Mouse (Mus musculus) neural tube, embryonic 15.5 days (tissue): Measurements from ENCODE around the gene Plscr3. TPM values are rescaled to one million over a fixed set of nuclear protein-coding genes. Genes with fewer than 3 reads are reported as not detected.

Source experiments
- ATAC-seq: fragments of 200-750 bp; cut with Nextera tagmentation; 2 replicates; pipeline ENCODE4 v1.8.0; 2017; ENCODE audit warnings: mild to moderate bottlenecking, moderate TSS enrichment, moderate library complexity; ENCODE audit not compliant: low FRiP score
- H3K27ac ChIP-seq: fragments of 300-500 bp; sonication (generic); replicated peaks from 2 replicates; pipeline ENCODE4 v1.5.1; 2015; ENCODE audit warnings: mild to moderate bottlenecking, inconsistent platforms
- H3K27me3 ChIP-seq: fragments of 300-500 bp; sonication (generic); replicated peaks from 2 replicates; pipeline ENCODE4 v1.6.1; 2015; ENCODE audit warnings: inconsistent platforms
- H3K36me3 ChIP-seq: fragments of 300-500 bp; sonication (generic); 2 replicates; pipeline ENCODE4 v1.6.1; 2015; ENCODE audit warnings: inconsistent platforms
- H3K4me1 ChIP-seq: fragments of 300-500 bp; sonication (generic); 2 replicates; pipeline ENCODE4 v1.6.1; 2015; ENCODE audit warnings: inconsistent platforms
- H3K4me2 ChIP-seq: fragments of 300-500 bp; sonication (generic); 2 replicates; pipeline ENCODE4 v1.6.1; 2015; ENCODE audit warnings: inconsistent platforms, mild to moderate bottlenecking, moderate library complexity
- H3K4me3 ChIP-seq: fragments of 300-500 bp; sonication (generic); replicated peaks from 2 replicates; pipeline ENCODE4 v1.5.1; 2015; ENCODE audit warnings: mild to moderate bottlenecking, inconsistent platforms
- H3K9ac ChIP-seq: fragments of 300-500 bp; sonication (generic); replicated peaks from 2 replicates; pipeline ENCODE4 v1.6.1; 2015; ENCODE audit warnings: mild to moderate bottlenecking, inconsistent platforms
- H3K9me3 ChIP-seq: fragments of 300-500 bp; sonication (generic); replicated peaks from 2 replicates; pipeline ENCODE4 v1.6.1; 2016; ENCODE audit warnings: inconsistent platforms
- WGBS: fragments of 180-500 bp; shearing (Covaris S2); methylation state at CpG from one replicate; pipeline ENCODE4 v1.1.7; 2015; ENCODE audit warnings: mixed read lengths; 5-methylcytosine and 5-hydroxymethylcytosine counted together
- polyA plus RNA-seq: library from polyadenylated mRNA; unstranded; fragments of >200 nt; fragmentation: Nextera tagmentation; extraction: Ambion mirVana; gene quantifications from 2 replicates; pipeline ENCODE4 v1.2.1, GENCODE M21; 2015

The Plscr3 gene
- polyA plus RNA-seq, 1 experiment from 2014 or later = 44.3 TPM

DNA sequence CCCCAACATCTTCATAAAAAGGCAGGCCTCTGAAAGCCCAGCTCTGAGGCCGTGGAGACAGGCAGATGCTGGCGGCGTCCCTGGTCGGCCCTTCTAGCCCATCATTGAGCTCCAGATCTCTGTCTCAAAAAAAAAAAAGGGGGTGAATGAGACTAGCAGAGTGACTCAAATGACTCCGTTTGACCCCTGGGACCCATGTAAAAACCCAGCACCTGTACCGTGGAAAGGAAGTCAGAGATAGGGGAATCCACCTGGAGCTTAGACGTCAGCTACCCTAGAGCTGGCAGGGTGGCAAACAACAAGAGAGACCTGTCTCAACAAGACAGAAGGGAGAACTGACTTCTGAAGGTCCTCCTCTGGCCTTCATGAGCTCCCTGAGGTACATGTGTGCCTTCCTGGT lies 25.6 kb downstream of the Plscr3 start:
- no peak for ATAC-seq
- WGBS = 92% methylated on average over 7 of the region's 7 CpGs
- no peaks in the 10 kb centered on the region; the same call in 1 of the 2 replicates for H3K27me3 ChIP-seq

DNA sequence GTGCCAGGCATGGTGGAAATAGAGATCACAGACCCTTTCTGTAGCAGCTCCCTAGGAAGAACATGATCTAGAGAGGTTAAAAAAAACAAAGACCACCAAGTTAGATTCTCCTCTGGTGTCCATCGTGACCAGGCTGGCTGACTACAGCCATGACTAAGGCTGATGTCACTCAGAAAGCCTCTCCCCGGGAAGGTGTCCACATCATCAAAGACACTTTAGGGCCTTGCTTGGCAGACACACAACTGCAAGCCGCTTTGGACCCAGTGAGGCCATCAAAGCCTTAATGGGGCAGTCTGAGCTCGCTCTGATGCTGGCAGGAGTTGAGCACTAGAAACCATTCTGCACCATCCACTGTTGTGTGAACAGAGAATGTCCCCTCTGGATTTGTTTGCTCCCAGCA lies 26.3 kb downstream of the Plscr3 start:
- Histone ChIP-seq H3K36me3 (no peaks in the 10 kb centered on the region), H3K27ac (no peak overlapping the region), H3K4me3 (no peak overlapping the region), H3K4me2 (no peak overlapping the region), H3K4me1 (peaks cover 5% of the 10 kb centered on the region), H3K27me3 (no peaks in the 10 kb centered on the region), H3K9ac (no peak overlapping the region), H3K9me3 (no peaks in the 10 kb centered on the region)
- ATAC-seq = no peak
- 79% methylated on average over 4 of the region's 4 CpGs for WGBS

More for the DNA sequence above, 25.6 kb downstream of the Plscr3 start:
- Histone ChIP-seq H3K4me1 (peaks cover 2% of the 10 kb centered on the region), H3K9me3 (no peaks in the 10 kb centered on the region), H3K27ac (no peak overlapping the region), H3K4me2 (no peak overlapping the region), H3K36me3 (no peaks in the 10 kb centered on the region), H3K9ac (no peak overlapping the region), H3K4me3 (no peak overlapping the region)

DNA sequence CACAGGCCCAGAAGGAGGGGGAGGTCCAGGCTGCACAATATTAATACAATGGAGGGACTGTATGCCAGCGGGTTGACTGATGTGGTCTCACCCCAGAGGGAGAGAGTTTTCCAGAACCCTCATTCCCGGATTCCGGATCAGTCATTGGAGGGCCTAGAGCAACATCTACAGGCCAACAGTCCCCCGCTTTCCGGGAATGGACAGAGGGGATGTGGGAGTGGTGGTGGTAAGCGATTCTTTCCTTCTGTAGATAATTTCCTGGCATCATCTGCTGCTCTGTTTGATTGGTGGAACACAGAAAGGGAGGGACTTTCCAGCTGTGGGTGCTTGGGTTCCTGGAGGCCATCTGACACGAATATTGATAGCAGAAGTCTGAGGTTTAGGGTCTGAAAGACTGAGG lies 30.0 kb downstream of the Plscr3 start:
- no peak overlapping the region for H3K27ac ChIP-seq
- no peak overlapping the region for H3K9ac ChIP-seq
- no peak overlapping the region for H3K4me2 ChIP-seq
- H3K4me3 ChIP-seq = no peak overlapping the region
- peaks cover 8% of the 10 kb centered on the region; the same call in 1 of the 2 replicates for H3K27me3 ChIP-seq
- H3K4me1 ChIP-seq = peaks cover 32% of the 10 kb centered on the region
- H3K36me3 ChIP-seq = no peaks in the 10 kb centered on the region
- H3K9me3 ChIP-seq = no peaks in the 10 kb centered on the region
- no peak for ATAC-seq
- WGBS = 72% methylated on average over 7 of the region's 7 CpGs

DNA sequence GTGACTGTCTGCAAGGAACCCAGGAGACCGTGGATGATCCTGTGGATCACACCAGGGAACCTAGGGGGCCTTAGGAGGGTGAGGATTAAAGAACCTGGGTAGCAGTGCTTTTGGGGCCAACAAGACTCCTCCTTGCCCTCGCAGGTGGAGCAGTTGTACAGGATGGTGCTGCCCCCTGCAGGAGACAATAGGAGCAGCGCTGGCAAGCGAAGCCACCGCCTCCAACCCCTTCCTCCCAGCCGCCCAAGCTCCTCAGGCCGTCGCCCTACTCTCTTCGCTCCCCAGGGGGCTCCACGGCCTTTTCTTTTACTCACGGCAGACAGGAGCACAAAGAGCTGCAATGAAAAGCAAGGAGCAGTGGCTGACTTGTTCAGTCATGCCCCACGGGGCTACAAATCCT lies 30.7 kb downstream of the Plscr3 start:
- no peaks in the 10 kb centered on the region for H3K36me3 ChIP-seq
- 3% methylated on average over 12 of the region's 12 CpGs for WGBS
- peaks cover 8% of the 10 kb centered on the region; the same call in 1 of the 2 replicates for H3K27me3 ChIP-seq
- ATAC-seq = peak; percentile 37; the same call in 1 of the 2 replicates
- H3K27ac ChIP-seq = no peak overlapping the region
- no peak overlapping the region for H3K9ac ChIP-seq
- peak overlapping the region; percentile 41 for H3K4me2 ChIP-seq
- H3K4me3 ChIP-seq = peak overlapping the region; percentile 14; the same call in 1 of the 2 replicates
- H3K9me3 ChIP-seq = no peaks in the 10 kb centered on the region
- peaks cover 38% of the 10 kb centered on the region for H3K4me1 ChIP-seq

DNA sequence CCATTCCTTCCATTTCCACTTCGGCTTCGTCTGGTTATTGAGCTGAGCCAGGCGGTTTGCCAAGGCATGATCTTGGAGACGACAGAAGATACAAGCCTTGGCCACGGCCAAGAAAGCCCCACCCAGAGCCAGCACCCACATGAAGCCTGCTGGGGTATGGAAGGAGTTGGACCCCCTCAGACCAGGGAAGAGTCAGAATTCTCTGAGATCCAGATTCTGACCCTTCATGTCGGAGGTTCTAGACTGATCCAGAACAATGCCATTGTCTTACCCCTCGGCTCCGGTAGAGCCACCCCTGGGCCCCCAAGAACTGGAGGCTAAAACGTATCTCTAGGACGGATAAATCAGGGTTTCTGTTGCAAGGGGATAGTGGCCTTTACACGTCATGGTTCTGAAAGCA lies 31.7 kb downstream of the Plscr3 start, which contains the start of gene Tmem95:
Gene Tmem95, minus strand, starts transcription at position 141 of the 400 bp plus-strand sequence.
- Histone ChIP-seq H3K9me3 (no peaks in the 10 kb centered on the region), H3K4me2 (peak within 1 kb of the TSS; percentile 41), H3K36me3 (no peaks in the 10 kb centered on the region), H3K4me3 (peak within 1 kb of the TSS; percentile 14; the same call in 1 of the 2 replicates), H3K27ac (no peak within 1 kb of the TSS), H3K9ac (no peak within 1 kb of the TSS), H3K27me3 (peaks cover 8% of the 10 kb centered on the region; the same call in 1 of the 2 replicates), H3K4me1 (peaks cover 39% of the 10 kb centered on the region)
- WGBS = 89% methylated on average over 11 of the region's 11 CpGs
- ATAC-seq = no peak

DNA sequence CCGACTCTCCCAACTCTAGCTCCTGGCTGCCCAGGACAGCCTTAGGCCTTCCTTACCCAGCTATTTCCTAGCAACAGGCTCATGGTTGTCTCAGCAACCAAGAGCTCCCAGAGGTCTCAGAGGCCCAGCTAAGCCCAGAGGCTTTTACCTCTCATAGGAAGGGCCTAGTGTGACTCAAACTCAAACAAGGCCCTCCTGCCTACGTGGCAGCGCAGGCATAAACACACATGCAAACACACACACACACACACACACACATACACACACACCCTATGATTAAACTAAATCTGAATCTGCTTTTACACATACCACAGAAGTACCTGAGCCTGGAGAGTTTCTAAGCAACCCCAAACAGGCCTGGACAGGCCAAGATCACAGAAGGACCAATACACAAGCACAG lies 32.2 kb downstream of the Plscr3 start:
- ATAC-seq = no peak
- Histone ChIP-seq H3K27ac (no peak overlapping the region), H3K9me3 (no peaks in the 10 kb centered on the region), H3K36me3 (no peaks in the 10 kb centered on the region), H3K27me3 (peaks cover 8% of the 10 kb centered on the region; the same call in 1 of the 2 replicates), H3K4me3 (no peak overlapping the region), H3K4me2 (no peak overlapping the region), H3K4me1 (peaks cover 39% of the 10 kb centered on the region), H3K9ac (no peak overlapping the region)
- 82% methylated on average over 3 of the region's 3 CpGs for WGBS

DNA sequence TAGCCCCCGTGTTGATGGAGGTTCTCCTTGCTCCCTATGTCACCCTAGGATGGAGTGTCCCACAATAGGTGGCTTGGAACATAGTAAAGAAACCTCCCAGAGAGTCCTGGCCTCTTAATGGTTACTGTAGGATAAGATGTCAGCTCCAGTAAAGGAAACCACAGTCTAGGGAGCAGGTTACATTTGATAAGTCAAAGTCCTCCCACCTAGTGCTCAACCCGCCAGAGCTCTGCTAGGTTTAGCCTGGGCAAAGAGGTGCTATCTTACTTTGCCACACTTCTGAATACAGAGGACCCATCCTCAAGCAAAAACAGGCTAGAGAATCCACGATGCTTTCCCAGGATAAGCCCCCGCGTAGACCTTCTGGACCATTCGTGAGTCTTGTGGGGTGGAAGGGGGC lies 32.8 kb downstream of the Plscr3 start:
- H3K4me3 ChIP-seq = no peak overlapping the region
- no peaks in the 10 kb centered on the region for H3K9me3 ChIP-seq
- WGBS = 95% methylated on average over 6 of the region's 6 CpGs
- ATAC-seq = no peak
- H3K4me1 ChIP-seq = peaks cover 39% of the 10 kb centered on the region
- peaks cover 8% of the 10 kb centered on the region; the same call in 1 of the 2 replicates for H3K27me3 ChIP-seq
- H3K27ac ChIP-seq = no peak overlapping the region
- H3K9ac ChIP-seq = no peak overlapping the region
- H3K4me2 ChIP-seq = peak overlapping the region; percentile 78
- no peaks in the 10 kb centered on the region for H3K36me3 ChIP-seq

DNA sequence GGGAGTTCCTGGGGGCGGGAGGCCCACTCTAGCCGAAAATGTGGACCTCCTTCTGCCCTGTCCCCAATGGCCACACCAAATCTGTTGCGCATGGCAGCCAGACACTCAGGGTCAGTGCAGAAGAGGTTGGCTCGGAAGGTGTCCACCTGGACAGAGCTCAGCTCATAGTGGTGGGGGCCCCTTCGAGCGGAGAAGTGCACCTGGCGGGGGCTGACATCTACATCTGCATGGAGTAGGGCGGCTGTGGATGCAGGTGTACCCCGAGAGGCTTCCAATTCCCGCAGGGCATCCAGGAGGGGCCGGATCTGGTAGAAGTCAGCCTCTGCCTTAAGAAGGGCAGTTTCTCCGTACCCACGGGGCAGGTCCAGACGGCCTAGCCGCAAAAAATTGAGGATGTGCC lies 33.5 kb downstream of the Plscr3 start:
- Histone ChIP-seq H3K4me1 (peaks cover 39% of the 10 kb centered on the region), H3K9me3 (no peaks in the 10 kb centered on the region), H3K36me3 (no peaks in the 10 kb centered on the region), H3K4me2 (peak overlapping the region; percentile 78), H3K27me3 (peaks cover 8% of the 10 kb centered on the region; the same call in 1 of the 2 replicates), H3K4me3 (peak overlapping the region; percentile 49), H3K9ac (no peak overlapping the region), H3K27ac (no peak overlapping the region)
- 61% methylated on average over 15 of the region's 15 CpGs for WGBS
- ATAC-seq = no peak

DNA sequence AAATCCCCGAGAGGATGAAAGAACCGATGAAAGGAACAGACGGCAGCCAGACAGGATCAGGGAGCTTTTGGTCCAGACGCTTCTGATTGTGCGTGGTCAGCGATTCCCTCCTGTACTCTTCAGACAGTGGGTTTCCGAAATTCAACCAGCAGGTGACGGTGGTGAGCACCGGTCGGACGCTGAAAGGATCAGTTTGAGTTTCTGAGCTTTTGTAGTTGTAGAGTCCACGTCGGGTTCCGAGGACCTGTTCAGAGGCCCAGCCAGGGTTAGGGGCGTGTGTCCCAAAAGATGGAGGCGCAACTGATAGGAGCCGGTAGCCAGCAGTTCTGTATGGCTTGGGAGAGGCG lies 34.3 kb downstream of the Plscr3 start:
- H3K27me3 ChIP-seq = peaks cover 8% of the 10 kb centered on the region; the same call in 1 of the 2 replicates

DNA sequence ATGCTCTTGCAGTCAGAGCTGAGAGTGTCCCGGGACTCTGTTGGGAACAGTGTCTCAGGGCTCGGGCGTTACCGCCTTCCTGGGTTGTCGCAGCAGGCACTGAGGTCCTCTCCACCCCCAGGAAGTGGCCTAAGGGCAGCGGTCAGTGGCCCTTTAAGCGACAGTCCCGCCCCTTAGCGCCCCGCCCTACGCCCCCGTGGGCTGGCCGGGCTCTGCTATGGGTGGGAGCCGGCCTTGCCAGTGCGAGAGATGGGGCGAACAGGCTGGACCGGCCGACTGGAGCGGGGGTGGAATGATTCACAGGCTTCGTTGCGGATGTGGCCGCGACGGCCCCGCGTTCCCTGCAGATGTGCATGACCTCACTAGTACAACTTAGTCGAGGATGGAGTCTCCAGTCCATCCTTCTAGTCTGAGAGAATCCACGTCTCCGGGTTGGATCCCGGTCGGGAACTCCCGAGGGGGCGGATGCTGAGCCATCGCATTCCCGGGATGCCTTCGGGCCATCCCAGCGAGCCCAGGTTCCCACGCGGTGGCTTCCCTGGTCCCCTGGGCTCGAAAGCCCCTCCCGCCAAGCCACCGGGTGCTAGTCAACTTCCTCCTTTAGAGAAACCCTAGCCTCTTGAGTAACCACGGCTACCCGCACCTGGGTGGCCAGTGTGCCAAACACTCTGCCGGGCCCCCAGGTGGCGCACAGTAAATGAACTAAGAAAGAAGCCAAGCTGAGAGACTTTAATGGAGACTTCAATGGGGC lies 34.9 kb downstream of the Plscr3 start, which contains the start of gene Kctd11:
Gene Kctd11, minus strand, starts transcription at position 554 of the 751 bp plus-strand sequence.
- Histone ChIP-seq H3K36me3 (no peaks in the 10 kb centered on the region), H3K4me1 (peaks cover 39% of the 10 kb centered on the region), H3K27ac (peak within 1 kb of the TSS; percentile 79), H3K4me3 (peak within 1 kb of the TSS; percentile 49), H3K4me2 (peak within 1 kb of the TSS; percentile 78), H3K9ac (peak within 1 kb of the TSS; percentile 57), H3K27me3 (peaks cover 8% of the 10 kb centered on the region; the same call in 1 of the 2 replicates), H3K9me3 (no peaks in the 10 kb centered on the region)
- under 1% methylated on average over 46 of the region's 46 CpGs for WGBS
- ATAC-seq = peak; percentile 75

More for the DNA sequence above, 34.3 kb downstream of the Plscr3 start:
- peak overlapping the region; percentile 79 for H3K27ac ChIP-seq
- H3K4me3 ChIP-seq = peak overlapping the region; percentile 49
- no peaks in the 10 kb centered on the region for H3K9me3 ChIP-seq
- WGBS = under 1% methylated on average over 18 of the region's 18 CpGs
- H3K9ac ChIP-seq = peak overlapping the region; percentile 57
- peaks cover 39% of the 10 kb centered on the region for H3K4me1 ChIP-seq
- ATAC-seq = peak; percentile 53
- no peaks in the 10 kb centered on the region for H3K36me3 ChIP-seq
- H3K4me2 ChIP-seq = peak overlapping the region; percentile 78

DNA sequence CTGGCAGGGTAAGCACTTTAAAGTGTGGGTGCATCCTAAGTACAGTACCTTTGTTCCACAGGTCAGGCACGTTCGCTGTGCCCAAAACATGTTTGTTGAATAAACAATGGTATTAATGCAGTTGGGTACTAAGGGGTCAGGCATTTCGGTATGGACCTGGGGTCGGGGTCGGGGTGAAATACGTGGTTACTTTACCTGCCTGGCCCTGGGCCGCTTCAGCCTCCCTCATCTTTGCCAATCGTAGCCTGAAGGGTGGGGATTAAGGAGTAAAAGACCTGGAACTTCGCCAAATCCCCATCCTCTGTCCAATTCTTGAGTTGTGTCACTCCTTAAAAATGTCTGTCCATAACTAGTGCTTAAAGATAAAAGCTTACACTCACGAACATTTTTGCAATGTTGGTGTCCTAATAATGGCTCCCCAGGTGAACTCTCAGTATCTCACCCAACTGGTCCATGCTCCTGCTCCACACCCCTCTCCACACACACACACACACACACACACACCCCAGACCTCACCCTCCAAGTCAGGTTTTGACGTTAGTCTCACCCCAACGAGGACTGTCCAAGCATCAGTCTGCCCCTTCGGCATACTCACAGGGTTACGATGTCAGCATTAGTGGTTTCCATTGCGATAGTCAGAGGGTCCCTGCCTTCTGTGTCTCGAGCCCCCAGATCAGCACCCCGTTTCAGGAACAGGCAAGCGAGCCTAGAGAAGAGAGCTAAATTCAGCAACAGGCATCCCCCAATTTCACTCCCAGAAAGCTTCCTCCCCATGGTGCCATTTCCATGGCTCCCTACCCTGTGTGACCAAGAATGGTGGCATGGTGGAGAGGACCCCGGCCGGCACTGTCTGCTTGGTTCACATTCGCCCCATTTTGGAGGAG lies 35.9 kb downstream of the Plscr3 start:
- Histone ChIP-seq H3K4me2 (peak overlapping the region; percentile 78), H3K27ac (peak overlapping the region; percentile 79; the same call in 1 of the 2 replicates), H3K36me3 (no peaks in the 10 kb centered on the region), H3K27me3 (peaks cover 8% of the 10 kb centered on the region; the same call in 1 of the 2 replicates), H3K9me3 (no peaks in the 10 kb centered on the region), H3K4me1 (peaks cover 35% of the 10 kb centered on the region), H3K9ac (peak overlapping the region; percentile 57; the same call in 1 of the 2 replicates), H3K4me3 (peak overlapping the region; percentile 49)
- WGBS = 65% methylated on average over 21 of the region's 21 CpGs
- no peak for ATAC-seq
